ENCODE assay signal across 17 mouse cellular contexts in genomic region chr4:98236006-98236783, GRCm38 (mm10).
DNase-seq lines count a peak whose midpoint lies in the region; ATAC-seq and TF ChIP-seq lines count a peak whose summit lies in the region.
"Had no signal": no experiment of that assay in that cellular context is flagged by ENCODE, and none has a peak within 500 bp of the region (broad histone marks: within the 10 kb centered on the region; RNA-seq: fewer than 3 reads in every experiment).

No protein-coding gene starts in this region.

- no peak overlapping the region for H3K27ac ChIP-seq in hindbrain, embryonic 16.5 days (ENCODE audit: low read depth, low read length)
- no peak overlapping the region for H3K27ac ChIP-seq in hindbrain, embryonic 14.5 days
- no peak overlapping the region for H3K27ac ChIP-seq in brown adipose tissue, adult 24 weeks (replicated peaks; ENCODE audit: low read depth, low read length)
- H3K27ac ChIP-seq in liver, postnatal 0 days (ENCODE audit: low read depth), result no peak overlapping the region
- H3K27ac ChIP-seq: heart, adult 2 months; midbrain, embryonic 12.5 days had no signal

- H3K36me3 ChIP-seq in hindbrain, embryonic 16.5 days (ENCODE audit: control insufficient read depth, insufficient read depth, low read length), result no peaks in the 10 kb centered on the region
- H3K36me3 ChIP-seq in hindbrain, embryonic 14.5 days (replicated peaks; ENCODE audit: control insufficient read depth, insufficient read depth), result no peaks in the 10 kb centered on the region
- no peaks in the 10 kb centered on the region for H3K36me3 ChIP-seq in liver, postnatal 0 days (replicated peaks; ENCODE audit: insufficient read depth, low read length)
- H3K36me3 ChIP-seq: midbrain, embryonic 12.5 days had no signal

- intact Hi-C loops in left cerebral cortex, postnatal 10 days (cut with DNase I), result no loop called here

- ATAC-seq in hindbrain, embryonic 16.5 days, result peak; percentile 61; the same call in 1 of the 2 replicates
- no peak for ATAC-seq in hindbrain, embryonic 14.5 days (ENCODE audit: low FRiP score)
- ATAC-seq in liver, postnatal 0 days, result peak; percentile 35; the same call in 1 of the 2 replicates
- ATAC-seq in megakaryocyte-erythroid progenitor cell, adult 5-6 weeks (replicated peaks; ENCODE audit: low FRiP score, low TSS enrichment, poor library complexity, severe bottlenecking), result peak; percentile 63
- ATAC-seq: forebrain, embryonic 14.5 days had no signal

- no peaks in the 10 kb centered on the region for H3K27me3 ChIP-seq in hindbrain, embryonic 16.5 days (replicated peaks; ENCODE audit: control insufficient read depth, insufficient read depth, low read length)
- no peaks in the 10 kb centered on the region for H3K27me3 ChIP-seq in hindbrain, embryonic 14.5 days (ENCODE audit: control insufficient read depth, insufficient read depth, low read length)
- no peaks in the 10 kb centered on the region for H3K27me3 ChIP-seq in liver, postnatal 0 days (ENCODE audit: insufficient read depth, low read length)
- H3K27me3 ChIP-seq: midbrain, embryonic 12.5 days had no signal

- no peak for TF ChIP-seq CTCF in liver, postnatal 0 days (IDR thresholded peaks at IDR 0.05; ENCODE audit: low read depth)

- WGBS in hindbrain, embryonic 16.5 days, result 48% methylated on average over 11 of the region's 12 CpGs
- 50% methylated on average over 12 of the region's 12 CpGs for WGBS in hindbrain, embryonic 14.5 days
- 34% methylated on average over 12 of the region's 12 CpGs for WGBS in liver, postnatal 0 days (ENCODE audit: insufficient replicate concordance)

- no peaks in the 10 kb centered on the region for H3K9me3 ChIP-seq in hindbrain, embryonic 16.5 days (ENCODE audit: control insufficient read depth, low read length)
- H3K9me3 ChIP-seq in hindbrain, embryonic 14.5 days (ENCODE audit: control insufficient read depth, low read length), result no peaks in the 10 kb centered on the region
- no peaks in the 10 kb centered on the region for H3K9me3 ChIP-seq in liver, postnatal 0 days (ENCODE audit: low read length)
- H3K9me3 ChIP-seq: midbrain, embryonic 12.5 days had no signal

- TF ChIP-seq EP300 in liver, postnatal 0 days (IDR thresholded peaks at IDR 0.05; ENCODE audit: low read depth), result peak; percentile 24; the same call in 1 of the 2 replicates

- H3K9ac ChIP-seq in hindbrain, embryonic 16.5 days (ENCODE audit: low read depth, low read length), result no peak overlapping the region
- no peak overlapping the region for H3K9ac ChIP-seq in hindbrain, embryonic 14.5 days
- H3K9ac ChIP-seq in liver, postnatal 0 days (replicated peaks), result no peak overlapping the region
- H3K9ac ChIP-seq: midbrain, embryonic 12.5 days had no signal

- no peak overlapping the region for H3K4me2 ChIP-seq in hindbrain, embryonic 16.5 days (ENCODE audit: low read length)
- no peak overlapping the region for H3K4me2 ChIP-seq in hindbrain, embryonic 14.5 days (replicated peaks)
- H3K4me2 ChIP-seq in liver, postnatal 0 days (ENCODE audit: low read depth, low read length), result peak overlapping the region; percentile 6
- H3K4me2 ChIP-seq: midbrain, embryonic 12.5 days had no signal

- H3K4me3 ChIP-seq in hindbrain, embryonic 16.5 days (ENCODE audit: low read length), result no peak overlapping the region
- H3K4me3 ChIP-seq in hindbrain, embryonic 14.5 days (replicated peaks; ENCODE audit: low read length), result no peak overlapping the region
- H3K4me3 ChIP-seq in brown adipose tissue, adult 24 weeks (ENCODE audit: insufficient read depth, low read depth, low read length), result peak overlapping the region; percentile 27; the same call in 1 of the 2 replicates
- no peak overlapping the region for H3K4me3 ChIP-seq in liver, postnatal 0 days (ENCODE audit: low read depth, low read length)
- H3K4me3 ChIP-seq: heart, adult 2 months; midbrain, embryonic 12.5 days had no signal

- DNase-seq in hindbrain, embryonic 14.5 days (ENCODE audit: low spot score), result no peak
- no peak for DNase-seq in liver, postnatal 0 days
- no peak for DNase-seq in kidney, adult 18-20 months
- no peak for DNase-seq in kidney, adult 11 months
- no peak for DNase-seq in left cerebral cortex, postnatal 10 days (ENCODE audit: extremely low spot score in 1 of 2, low spot score in 2 of 2)
- DNase-seq: adrenal gland, postnatal 10 days; B cell, adult 2 months; cerebellum, postnatal 25 days; heart, adult 2 months; kidney, postnatal 10 days; right cerebral cortex, postnatal 4 days; thymus, postnatal 36 days had no signal

- H3K4me1 ChIP-seq in hindbrain, embryonic 16.5 days (ENCODE audit: control insufficient read depth, insufficient read depth, low read depth, low read length), result no peaks in the 10 kb centered on the region
- no peaks in the 10 kb centered on the region for H3K4me1 ChIP-seq in hindbrain, embryonic 14.5 days (replicated peaks; ENCODE audit: control insufficient read depth, insufficient read depth, low read length)
- no peaks in the 10 kb centered on the region for H3K4me1 ChIP-seq in brown adipose tissue, adult 24 weeks (ENCODE audit: control insufficient read depth, insufficient read depth, insufficient read length, low read length)
- peaks cover 4% of the 10 kb centered on the region; the same call in 1 of the 2 replicates for H3K4me1 ChIP-seq in liver, postnatal 0 days (ENCODE audit: insufficient read depth)
- H3K4me1 ChIP-seq: midbrain, embryonic 12.5 days had no signal
